Mouse (Mus musculus) heart, adult 2 months (tissue): ENCODE results near the gene Zfp648. TPM values are rescaled to one million over a fixed set of nuclear protein-coding genes. Genes with fewer than 3 reads are reported as not detected.

Source experiments
- DNase-seq, 2 experiments: peaks; one replicate each; pipeline ENCODE4 v3.0.0; 2021
- H3K27ac ChIP-seq: fragments of 200-600 bp; 2 replicates; pipeline ENCODE4 v1.8.1; 2022
- H3K27me3 ChIP-seq: fragments of 200-500 bp; 2 replicates; pipeline ENCODE4 v1.6.1; 2012; ENCODE audit warnings: mild to moderate bottlenecking, low read length, inconsistent platforms, mixed read lengths; ENCODE audit not compliant: control insufficient read depth, insufficient read depth
- H3K36me3 ChIP-seq: fragments of 200-500 bp; 2 replicates; pipeline ENCODE4 v1.6.1; 2012; ENCODE audit warnings: low read length, inconsistent platforms; ENCODE audit not compliant: control insufficient read depth, insufficient read depth
- H3K4me1 ChIP-seq: fragments of 200-500 bp; 2 replicates; pipeline ENCODE4 v1.6.1; 2011; ENCODE audit warnings: low read length; ENCODE audit not compliant: control insufficient read depth, insufficient read depth
- H3K4me3 ChIP-seq: fragments of 200-600 bp; 2 replicates; pipeline ENCODE4 v1.8.1; 2022
- H3K79me2 ChIP-seq: fragments of 200-500 bp; replicated peaks from 2 replicates; pipeline ENCODE4 v1.6.1; 2012; ENCODE audit warnings: mild to moderate bottlenecking, inconsistent platforms, low read length, moderate library complexity, mixed read lengths; ENCODE audit not compliant: control insufficient read depth, insufficient read depth
- H3K9ac ChIP-seq: fragments of 200-500 bp; 2 replicates; pipeline ENCODE4 v1.6.1; 2012; ENCODE audit warnings: low read depth, mild to moderate bottlenecking, control low read depth, inconsistent platforms, low read length, mixed read lengths
- CTCF ChIP-seq: fragments of 200-600 bp; IDR thresholded peaks from 2 replicates; pipeline ENCODE4 v1.8.1; 2022; ENCODE audit warnings: antibody characterized with exemption, mild to moderate bottlenecking, moderate library complexity
- EP300 ChIP-seq: fragments of 200-500 bp; IDR thresholded peaks from 2 replicates; pipeline ENCODE4 v1.6.1; 2011; ENCODE audit warnings: low read depth, low read length, control low read depth; ENCODE audit not compliant: insufficient read depth
- POLR2A ChIP-seq: fragments of 200-500 bp; IDR thresholded peaks from 2 replicates; pipeline ENCODE4 v1.6.1; 2011; ENCODE audit warnings: mild to moderate bottlenecking, low read depth, low read length, control low read depth; ENCODE audit not compliant: insufficient read depth
- WGBS: fragments of 180-500 bp; shearing (Covaris S2); methylation state at CpG from one replicate; pipeline ENCODE4 v1.1.7; 2018; 5-methylcytosine and 5-hydroxymethylcytosine counted together
- intact Hi-C: fragments of 180-260 bp; cut with DNase I; formaldehyde crosslinking; loops from one replicate; pipeline ENCODE4 v1.15.1; 2025
- polyA plus RNA-seq: library from polyadenylated mRNA; depleted of rRNA; stranded (reverse); fragments of >200 nt; gene quantifications from 2 replicates; pipeline ENCODE4 v1.2.3, GENCODE M21; 2012
- total RNA-seq, 2 experiments: library from RNA; stranded (reverse); gene quantifications; 2 replicates each; pipeline ENCODE4 v1.2.3; 2021

Zfp648 gene
- total and polyA plus RNA-seq, 3 experiments: not detected

DNA sequence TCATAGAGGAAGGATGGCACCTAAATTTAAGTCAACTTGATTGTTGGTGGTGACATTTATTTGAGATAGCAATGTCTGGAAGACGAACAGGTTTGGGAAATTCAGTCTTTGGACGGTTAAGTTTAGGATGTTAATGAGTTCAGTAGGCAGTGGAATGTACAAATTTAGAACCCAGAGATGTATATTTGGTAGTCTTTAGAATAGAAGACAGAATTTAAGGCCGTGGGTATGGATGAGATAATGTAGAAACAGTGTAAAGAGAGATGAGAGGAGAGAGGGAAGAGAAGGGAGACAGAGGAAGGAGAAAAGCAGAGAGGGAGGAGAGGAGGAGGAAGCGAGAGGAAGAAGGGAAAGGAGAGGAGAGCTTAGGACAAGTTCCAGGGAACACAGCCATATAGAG, 12.8 kb upstream of the Zfp648 start:
- TF ChIP-seq CTCF (no peak), POLR2A (no peak), EP300 (no peak)
- intact Hi-C loops: no loop called here
- 72% methylated on average over 4 of the region's 4 CpGs for WGBS
- DNase-seq: no peak
- Histone ChIP-seq H3K27me3 (no peaks in the 10 kb centered on the region), H3K27ac (no peak overlapping the region), H3K4me1 (no peaks in the 10 kb centered on the region), H3K36me3 (no peaks in the 10 kb centered on the region), H3K4me3 (no peak overlapping the region), H3K79me2 (no peaks in the 10 kb centered on the region), H3K9ac (no peak overlapping the region)

GRCm38 (mm10) chr1:154188631-154189030, 12.4 kb upstream of the Zfp648 start:
- intact Hi-C loops: no loop called here
- Histone ChIP-seq H3K4me1 (no peaks in the 10 kb centered on the region), H3K27ac (no peak overlapping the region), H3K36me3 (no peaks in the 10 kb centered on the region), H3K4me3 (no peak overlapping the region), H3K27me3 (no peaks in the 10 kb centered on the region), H3K9ac (no peak overlapping the region), H3K79me2 (no peaks in the 10 kb centered on the region)
- 52% methylated on average over 4 of the region's 4 CpGs for WGBS
- TF ChIP-seq POLR2A (no peak), EP300 (no peak), CTCF (no peak)
- no peak for DNase-seq

- no peak overlapping the region for H3K4me3 ChIP-seq
- intact Hi-C loops: no loop called here
- no peaks in the 10 kb centered on the region for H3K79me2 ChIP-seq
- H3K4me1 ChIP-seq: no peaks in the 10 kb centered on the region
- 62% methylated on average over 14 of the region's 18 CpGs for WGBS
- no peaks in the 10 kb centered on the region for H3K27me3 ChIP-seq
- H3K36me3 ChIP-seq: no peaks in the 10 kb centered on the region
- H3K9ac ChIP-seq: no peak overlapping the region
- no peak overlapping the region for H3K27ac ChIP-seq
- DNase-seq: no peak
- no peak for TF ChIP-seq POLR2A
- TF ChIP-seq EP300: no peak
- TF ChIP-seq CTCF: peak; percentile 61
Measured at GRCm38 (mm10) chr1:154189842-154190530, 11.0 kb upstream of the Zfp648 start.

DNA sequence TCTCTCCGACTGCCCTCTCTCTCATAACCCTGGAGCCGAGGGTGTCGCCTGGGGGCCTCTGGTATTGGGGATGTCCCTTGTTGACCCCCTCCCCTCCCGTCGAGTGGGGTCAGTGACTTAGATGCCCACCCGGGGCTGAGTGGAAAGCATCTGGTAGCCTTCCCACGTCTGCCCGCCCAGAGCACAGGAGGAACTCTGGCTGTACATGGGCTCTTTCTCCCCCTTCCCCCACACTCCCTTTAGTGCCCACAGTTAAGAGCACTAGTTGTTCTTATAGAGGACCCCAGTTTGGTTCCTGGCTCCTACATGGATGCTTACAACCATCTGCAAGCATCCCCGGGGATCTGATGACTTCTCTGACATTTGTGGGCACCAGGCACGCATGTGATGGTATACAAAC, 2.1 kb upstream of the Zfp648 start:
- Histone ChIP-seq H3K27me3 (no peaks in the 10 kb centered on the region; the same call in 1 of the 2 replicates), H3K9ac (no peak overlapping the region), H3K27ac (no peak overlapping the region), H3K4me3 (no peak overlapping the region), H3K4me1 (no peaks in the 10 kb centered on the region), H3K79me2 (no peaks in the 10 kb centered on the region), H3K36me3 (no peaks in the 10 kb centered on the region)
- TF ChIP-seq POLR2A: no peak
- no peak for TF ChIP-seq CTCF
- TF ChIP-seq EP300: no peak
- DNase-seq: no peak
- 91% methylated on average over 10 of the region's 10 CpGs for WGBS
- intact Hi-C loops: loop anchor here (5.0 kb wide), 1 partner anchor 528 kb away; no protein-coding TSS in a partner anchor

GRCm38 (mm10) chr1:154202580-154202979, 1.6 kb downstream of the Zfp648 start:
- no peaks in the 10 kb centered on the region for H3K79me2 ChIP-seq
- DNase-seq: no peak
- TF ChIP-seq EP300: no peak
- 0 out of 2 replicates have a peak, but pooled peaks have one; percentile 14 for TF ChIP-seq CTCF
- H3K36me3 ChIP-seq: no peaks in the 10 kb centered on the region
- no peak overlapping the region for H3K27ac ChIP-seq
- 74% methylated on average over 8 of the region's 8 CpGs for WGBS
- no peak overlapping the region for H3K9ac ChIP-seq
- intact Hi-C loops: no loop called here
- H3K4me3 ChIP-seq: no peak overlapping the region
- H3K27me3 ChIP-seq: peaks cover 6% of the 10 kb centered on the region; the same call in 1 of the 2 replicates
- no peaks in the 10 kb centered on the region for H3K4me1 ChIP-seq

DNA sequence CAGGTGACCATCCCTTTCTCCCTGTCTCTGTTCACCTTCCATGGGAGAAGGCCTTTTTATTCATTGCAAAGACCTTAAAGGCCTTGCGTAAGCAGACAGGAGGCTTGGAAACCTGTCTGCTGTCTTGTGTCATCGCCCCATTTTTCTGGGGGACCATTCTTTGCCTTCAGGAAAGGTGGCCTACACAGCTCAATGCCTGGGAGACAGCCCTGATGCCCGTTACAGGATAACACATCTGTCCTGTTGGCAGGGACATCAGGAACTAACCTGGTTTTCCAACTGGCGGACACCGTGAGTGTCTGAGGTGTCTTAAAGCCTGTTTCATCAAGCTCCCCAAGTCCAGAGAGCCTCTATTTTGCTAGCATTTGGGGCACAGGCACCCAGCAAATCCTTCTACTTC, 2.4 kb downstream of the Zfp648 start:
- DNase-seq: no peak
- 90% methylated on average over 5 of the region's 5 CpGs for WGBS
- no peaks in the 10 kb centered on the region for H3K36me3 ChIP-seq
- TF ChIP-seq EP300 (no peak), CTCF (no peak), POLR2A (no peak)
- H3K9ac ChIP-seq: no peak overlapping the region
- H3K27me3 ChIP-seq: peaks cover 6% of the 10 kb centered on the region; the same call in 1 of the 2 replicates
- intact Hi-C loops: no loop called here
- H3K27ac ChIP-seq: no peak overlapping the region
- H3K4me1 ChIP-seq: no peaks in the 10 kb centered on the region
- H3K79me2 ChIP-seq: no peaks in the 10 kb centered on the region
- no peak overlapping the region for H3K4me3 ChIP-seq
